Mouse (Mus musculus): ENCODE data around the gene Helb. TPM values are rescaled to one million over a fixed set of nuclear protein-coding genes. Genes with fewer than 3 reads are reported as not detected.

Gene Helb
- 8.9 TPM for polyA plus RNA-seq (2014; fragmentation: Illumina TruSeq; extraction: RNeasy Lipid Tissue Mini Kit (QIAGEN cat#74804); ENCODE audit: low read depth, low replicate concordance)

GRCm38 (mm10) chr10:120112507-120113396, at the start of gene Helb:
Gene Helb (minus strand): TSS chr10:120112987.

Other genes starting within 250 kb of the Helb start
- 561 TPM for gene Tmbim4, start 88.6 kb upstream of the Helb start, polyA plus RNA-seq (2014; fragmentation: Illumina TruSeq; extraction: RNeasy Lipid Tissue Mini Kit (QIAGEN cat#74804); ENCODE audit: low read depth, low replicate concordance)
- 3.0 TPM for gene Irak3, start 89.1 kb upstream of the Helb start, polyA plus RNA-seq (2014; fragmentation: Illumina TruSeq; extraction: RNeasy Lipid Tissue Mini Kit (QIAGEN cat#74804); ENCODE audit: low read depth, low replicate concordance)
- gene Llph, start 114.1 kb upstream of the Helb start, polyA plus RNA-seq (2014; fragmentation: Illumina TruSeq; extraction: RNeasy Lipid Tissue Mini Kit (QIAGEN cat#74804); ENCODE audit: low read depth, low replicate concordance) = 15.4 TPM

All from kidney, adult 10 weeks (tissue).